Mouse (Mus musculus): ENCODE data around the gene Hebp1. TPM values are rescaled to one million over a fixed set of nuclear protein-coding genes. Genes with fewer than 3 reads are reported as not detected.

Hebp1 gene
- polyA plus RNA-seq, 1 experiment from 2014 or later, result 2.8 TPM

GRCm38 (mm10) chr6:135168471-135168870 is 29.4 kb downstream of the Hebp1 start:
- no peak for ATAC-seq (ENCODE audit: low FRiP score)
- peak overlapping the region; percentile 87 for H3K4me2 ChIP-seq
- H3K27me3 ChIP-seq, result peaks cover 7% of the 10 kb centered on the region; the same call in 1 of the 2 replicates
- no peaks in the 10 kb centered on the region for H3K9me3 ChIP-seq
- no peak overlapping the region for H3K27ac ChIP-seq
- peaks cover 12% of the 10 kb centered on the region for H3K4me1 ChIP-seq
- H3K9ac ChIP-seq, result no peak overlapping the region
- peak overlapping the region; percentile 50 for H3K4me3 ChIP-seq (replicated peaks)
- H3K36me3 ChIP-seq (replicated peaks), result no peaks in the 10 kb centered on the region
- WGBS, result 74% methylated on average over 6 of the region's 6 CpGs

- Histone ChIP-seq H3K9me3 (no peaks in the 10 kb centered on the region), H3K4me3 (replicated peaks) (peak overlapping the region; percentile 50), H3K36me3 (replicated peaks) (no peaks in the 10 kb centered on the region), H3K9ac (peak overlapping the region; percentile 58), H3K4me2 (peak overlapping the region; percentile 87), H3K4me1 (peaks cover 12% of the 10 kb centered on the region), H3K27ac (no peak overlapping the region), H3K27me3 (peaks cover 7% of the 10 kb centered on the region; the same call in 1 of the 2 replicates)
- peak; percentile 92 for ATAC-seq (ENCODE audit: low FRiP score)
- 3% methylated on average over 46 of the region's 46 CpGs for WGBS
Measured at GRCm38 (mm10) chr6:135167380-135168311, 30.2 kb downstream of the Hebp1 start.

- no peak overlapping the region for H3K4me2 ChIP-seq
- no peak overlapping the region for H3K9ac ChIP-seq
- no peak overlapping the region for H3K4me3 ChIP-seq (replicated peaks)
- H3K9me3 ChIP-seq, result no peaks in the 10 kb centered on the region
- H3K4me1 ChIP-seq, result peaks cover 12% of the 10 kb centered on the region
- no peak overlapping the region for H3K27ac ChIP-seq
- H3K27me3 ChIP-seq, result peaks cover 7% of the 10 kb centered on the region; the same call in 1 of the 2 replicates
- no peak for ATAC-seq (ENCODE audit: low FRiP score)
- no peaks in the 10 kb centered on the region for H3K36me3 ChIP-seq (replicated peaks)
- 36% methylated on average over 5 of the region's 5 CpGs for WGBS
Measured at GRCm38 (mm10) chr6:135166712-135167111, 31.1 kb downstream of the Hebp1 start.

GRCm38 (mm10) chr6:135166262-135166661 is 31.6 kb downstream of the Hebp1 start:
- no peaks in the 10 kb centered on the region for H3K36me3 ChIP-seq (replicated peaks)
- peaks cover 12% of the 10 kb centered on the region for H3K4me1 ChIP-seq
- no peak overlapping the region for H3K4me3 ChIP-seq (replicated peaks)
- H3K9ac ChIP-seq, result no peak overlapping the region
- ATAC-seq (ENCODE audit: low FRiP score), result no peak
- H3K9me3 ChIP-seq, result no peaks in the 10 kb centered on the region
- H3K27ac ChIP-seq, result no peak overlapping the region
- peaks cover 7% of the 10 kb centered on the region; the same call in 1 of the 2 replicates for H3K27me3 ChIP-seq
- H3K4me2 ChIP-seq, result no peak overlapping the region
- 89% methylated on average over 3 of the region's 3 CpGs for WGBS

- no peaks in the 10 kb centered on the region for H3K36me3 ChIP-seq (replicated peaks)
- H3K27me3 ChIP-seq, result peaks cover 7% of the 10 kb centered on the region; the same call in 1 of the 2 replicates
- H3K4me1 ChIP-seq, result peaks cover 12% of the 10 kb centered on the region
- H3K9ac ChIP-seq, result no peak overlapping the region
- H3K4me2 ChIP-seq, result no peak overlapping the region
- ATAC-seq (ENCODE audit: low FRiP score), result no peak
- H3K9me3 ChIP-seq, result no peaks in the 10 kb centered on the region
- H3K27ac ChIP-seq, result no peak overlapping the region
- H3K4me3 ChIP-seq (replicated peaks), result no peak overlapping the region
- WGBS, result 77% methylated on average over 2 of the region's 2 CpGs
Measured at GRCm38 (mm10) chr6:135165706-135166105, 32.1 kb downstream of the Hebp1 start.

- no peak overlapping the region for H3K27ac ChIP-seq
- no peak overlapping the region for H3K4me2 ChIP-seq
- H3K4me1 ChIP-seq, result peaks cover 12% of the 10 kb centered on the region
- H3K9me3 ChIP-seq, result no peaks in the 10 kb centered on the region
- no peak overlapping the region for H3K4me3 ChIP-seq (replicated peaks)
- WGBS, result 80% methylated on average over 3 of the region's 3 CpGs
- peaks cover 7% of the 10 kb centered on the region; the same call in 1 of the 2 replicates for H3K27me3 ChIP-seq
- H3K9ac ChIP-seq, result no peak overlapping the region
- H3K36me3 ChIP-seq (replicated peaks), result no peaks in the 10 kb centered on the region
- ATAC-seq (ENCODE audit: low FRiP score), result no peak
Measured at GRCm38 (mm10) chr6:135165191-135165590, 32.6 kb downstream of the Hebp1 start.

- Histone ChIP-seq H3K9me3 (no peaks in the 10 kb centered on the region), H3K36me3 (replicated peaks) (no peaks in the 10 kb centered on the region), H3K9ac (no peak overlapping the region), H3K27me3 (peaks cover 10% of the 10 kb centered on the region; the same call in 1 of the 2 replicates), H3K4me2 (no peak overlapping the region), H3K4me3 (replicated peaks) (no peak overlapping the region), H3K4me1 (peaks cover 5% of the 10 kb centered on the region; the same call in 1 of the 2 replicates), H3K27ac (no peak overlapping the region)
- 81% methylated on average over 4 of the region's 4 CpGs for WGBS
- no peak for ATAC-seq (ENCODE audit: low FRiP score)
Measured at GRCm38 (mm10) chr6:135162861-135163260, 35.0 kb downstream of the Hebp1 start.

- no peaks in the 10 kb centered on the region for H3K9me3 ChIP-seq
- H3K4me3 ChIP-seq (replicated peaks), result no peak overlapping the region
- no peak overlapping the region for H3K4me2 ChIP-seq
- H3K27ac ChIP-seq, result no peak overlapping the region
- H3K27me3 ChIP-seq, result peaks cover 6% of the 10 kb centered on the region; the same call in 1 of the 2 replicates
- no peaks in the 10 kb centered on the region; the same call in 1 of the 2 replicates for H3K4me1 ChIP-seq
- ATAC-seq (ENCODE audit: low FRiP score), result no peak
- H3K36me3 ChIP-seq (replicated peaks), result no peaks in the 10 kb centered on the region
- 86% methylated on average over 3 of the region's 3 CpGs for WGBS
- no peak overlapping the region for H3K9ac ChIP-seq
Measured at GRCm38 (mm10) chr6:135162311-135162710, 35.5 kb downstream of the Hebp1 start.

- Histone ChIP-seq H3K27me3 (peaks cover 5% of the 10 kb centered on the region; the same call in 1 of the 2 replicates), H3K4me1 (no peaks in the 10 kb centered on the region), H3K9ac (no peak overlapping the region), H3K9me3 (no peaks in the 10 kb centered on the region), H3K4me3 (replicated peaks) (no peak overlapping the region), H3K27ac (no peak overlapping the region), H3K4me2 (no peak overlapping the region), H3K36me3 (replicated peaks) (no peaks in the 10 kb centered on the region)
- ATAC-seq (ENCODE audit: low FRiP score), result no peak
- 77% methylated on average over 4 of the region's 4 CpGs for WGBS
Measured at GRCm38 (mm10) chr6:135161356-135161755, 36.5 kb downstream of the Hebp1 start.

GRCm38 (mm10) chr6:135158509-135158908 is 39.3 kb downstream of the Hebp1 start:
- H3K4me1 ChIP-seq, result no peaks in the 10 kb centered on the region

GRCm38 (mm10) chr6:135157496-135157895 is 40.3 kb downstream of the Hebp1 start:
- no peak overlapping the region for H3K9ac ChIP-seq
- no peak overlapping the region for H3K4me3 ChIP-seq (replicated peaks)
- 72% methylated on average over 4 of the region's 4 CpGs for WGBS
- no peaks in the 10 kb centered on the region for H3K9me3 ChIP-seq
- H3K4me2 ChIP-seq, result no peak overlapping the region
- no peak overlapping the region for H3K27ac ChIP-seq
- H3K36me3 ChIP-seq (replicated peaks), result no peaks in the 10 kb centered on the region
- no peak for ATAC-seq (ENCODE audit: low FRiP score)
- H3K27me3 ChIP-seq, result peaks cover 5% of the 10 kb centered on the region; the same call in 1 of the 2 replicates
- no peaks in the 10 kb centered on the region for H3K4me1 ChIP-seq

More at GRCm38 (mm10) chr6:135158509-135158908, 39.3 kb downstream of the Hebp1 start:
- no peak overlapping the region for H3K4me2 ChIP-seq
- H3K27ac ChIP-seq, result no peak overlapping the region
- no peak overlapping the region for H3K4me3 ChIP-seq (replicated peaks)
- H3K36me3 ChIP-seq (replicated peaks), result no peaks in the 10 kb centered on the region
- ATAC-seq (ENCODE audit: low FRiP score), result no peak
- WGBS, result 33% methylated on average over 4 of the region's 4 CpGs
- H3K27me3 ChIP-seq, result peaks cover 5% of the 10 kb centered on the region; the same call in 1 of the 2 replicates
- no peak overlapping the region for H3K9ac ChIP-seq
- no peaks in the 10 kb centered on the region for H3K9me3 ChIP-seq

- Histone ChIP-seq H3K9me3 (no peaks in the 10 kb centered on the region), H3K27me3 (peaks cover 5% of the 10 kb centered on the region; the same call in 1 of the 2 replicates), H3K4me2 (no peak overlapping the region), H3K4me3 (replicated peaks) (no peak overlapping the region), H3K36me3 (replicated peaks) (no peaks in the 10 kb centered on the region), H3K4me1 (no peaks in the 10 kb centered on the region), H3K9ac (no peak overlapping the region), H3K27ac (no peak overlapping the region)
- ATAC-seq (ENCODE audit: low FRiP score), result no peak
- 79% methylated on average over 8 of the region's 8 CpGs for WGBS
Measured at GRCm38 (mm10) chr6:135156597-135156996, 41.2 kb downstream of the Hebp1 start.

Data from forebrain, embryonic 12.5 days (tissue).